Mouse (Mus musculus): Measurements from ENCODE around the gene Eepd1. TPM values are rescaled to one million over a fixed set of nuclear protein-coding genes. Genes with fewer than 3 reads are reported as not detected.

Eepd1 gene
- total and polyA plus RNA-seq, 3 experiments: 0.05 TPM; not detected in 2

DNA sequence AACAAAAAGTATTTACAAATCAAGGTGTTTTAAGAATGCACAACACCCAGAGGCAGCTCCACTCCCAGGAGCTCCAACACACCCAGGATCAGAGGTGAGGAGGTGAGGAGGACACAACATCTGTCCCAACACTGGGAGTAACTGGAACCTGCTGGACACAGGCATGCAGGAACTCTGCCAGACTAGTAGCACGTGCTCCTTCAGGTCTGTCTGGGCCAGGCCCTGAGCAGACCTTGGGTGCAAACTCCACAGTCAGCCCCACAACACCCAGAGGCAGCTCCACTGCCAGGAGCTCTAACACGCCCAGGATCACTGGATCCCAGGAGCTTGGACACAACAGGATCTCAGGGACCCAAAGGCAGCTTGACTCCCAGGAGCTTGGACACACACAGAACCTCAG lies 143.4 kb downstream of the Eepd1 start:
- H3K4me1 ChIP-seq (ENCODE audit: insufficient read depth, low read depth, low read length): no peaks in the 10 kb centered on the region
- no peak overlapping the region for H3K4me3 ChIP-seq (ENCODE audit: low read depth, low read length)
- DNase-seq (ENCODE audit: low spot score): no peak
- no peak for ATAC-seq (ENCODE audit: extremely low read depth, insufficient number of reproducible peaks, low FRiP score, poor library complexity, severe bottlenecking)
- H3K27me3 ChIP-seq (ENCODE audit: insufficient read depth, low read length): peaks cover 3% of the 10 kb centered on the region; the same call in 1 of the 2 replicates
- no peaks in the 10 kb centered on the region for H3K36me3 ChIP-seq (replicated peaks)
- H3K9me3 ChIP-seq (replicated peaks): no peaks in the 10 kb centered on the region
- TF ChIP-seq GATA1 (IDR thresholded peaks at IDR 0.05; ENCODE audit: borderline replicate concordance, low read length): no peak
- TF ChIP-seq POLR2AphosphoS5 (IDR thresholded peaks at IDR 0.05; ENCODE audit: insufficient replicate concordance, low read depth, low read length): no peak
- no peak for TF ChIP-seq GATA2 (IDR thresholded peaks at IDR 0.05; ENCODE audit: borderline replicate concordance, low read depth, low read length)
- TF ChIP-seq CTCF (IDR thresholded peaks at IDR 0.05; ENCODE audit: low read depth, low read length): no peak
- TF ChIP-seq TAL1 (conservative IDR thresholded peaks at IDR 0.05; ENCODE audit: low read depth, low read length): no peak

DNA sequence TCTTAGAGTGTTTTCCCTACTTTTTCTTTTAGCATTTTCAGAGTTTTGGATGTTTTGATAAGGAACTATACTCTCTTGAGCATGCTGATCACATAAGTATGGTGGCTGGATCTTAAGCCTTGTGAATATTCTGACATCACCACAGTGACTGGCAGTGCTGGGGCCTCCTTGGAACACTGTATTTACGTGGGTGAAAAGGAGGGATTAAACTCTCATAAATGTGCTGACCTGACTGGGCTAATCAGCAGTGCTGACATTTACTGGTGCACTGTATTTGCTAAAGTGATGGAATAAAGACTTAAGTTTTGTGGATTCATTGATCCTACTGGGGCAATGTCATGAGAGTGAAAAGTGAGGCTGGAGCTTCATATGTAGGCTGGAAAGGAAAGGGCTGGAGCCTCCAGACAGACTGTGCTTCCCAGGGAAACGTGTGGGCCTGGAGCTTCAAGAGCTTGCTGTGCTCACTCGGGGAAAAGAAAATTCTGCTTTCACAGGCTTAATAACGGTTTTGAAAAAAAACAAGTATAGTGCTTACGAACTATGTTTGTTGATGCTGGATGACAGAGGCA lies 148.3 kb downstream of the Eepd1 start:
- Histone ChIP-seq H3K27me3 (ENCODE audit: insufficient read depth, low read length) (peaks cover 3% of the 10 kb centered on the region; the same call in 1 of the 2 replicates), H3K4me1 (ENCODE audit: insufficient read depth, low read depth, low read length) (no peaks in the 10 kb centered on the region), H3K36me3 (replicated peaks) (no peaks in the 10 kb centered on the region), H3K4me3 (ENCODE audit: low read depth, low read length) (no peak overlapping the region), H3K9me3 (replicated peaks) (no peaks in the 10 kb centered on the region)
- TF ChIP-seq GATA1 (IDR thresholded peaks at IDR 0.05; ENCODE audit: borderline replicate concordance, low read length) (no peak), POLR2AphosphoS5 (IDR thresholded peaks at IDR 0.05; ENCODE audit: insufficient replicate concordance, low read depth, low read length) (no peak), TAL1 (conservative IDR thresholded peaks at IDR 0.05; ENCODE audit: low read depth, low read length) (no peak), CTCF (IDR thresholded peaks at IDR 0.05; ENCODE audit: low read depth, low read length) (no peak), GATA2 (IDR thresholded peaks at IDR 0.05; ENCODE audit: borderline replicate concordance, low read depth, low read length) (no peak)
- DNase-seq (ENCODE audit: low spot score) (no peak), ATAC-seq (ENCODE audit: extremely low read depth, insufficient number of reproducible peaks, low FRiP score, poor library complexity, severe bottlenecking) (no peak)

Other genes starting within 250 kb of the Eepd1 start
- 230 and 241 TPM in 2 replicates for gene Sept7, start 229.1 kb upstream of the Eepd1 start, total RNA-seq (2014; fragmentation: Nextera tagmentation)
- gene Sept7, start 229.1 kb upstream of the Eepd1 start, total RNA-seq (2017): 310 and 352 TPM in 2 replicates
- 11.4 and 12.9 TPM in 2 replicates for gene Sept7, start 229.1 kb upstream of the Eepd1 start, polyA plus RNA-seq (2012)